Mouse (Mus musculus) G1E (cell line): ENCODE measurements at regions not wholly inside any gene's neighbourhood (a gene's known extent, or its start where the extent isn't known, plus 50 kb on each side); places are given as distances from the start of the nearest gene placed in this dataset.

Experiments used
- ATAC-seq: 2 replicates; pipeline ENCODE4 v1.8.0; 2016; ENCODE audit warnings: mild to moderate bottlenecking; ENCODE audit not compliant: insufficient number of reproducible peaks, poor library complexity, low FRiP score, severe bottlenecking; ENCODE audit errors: extremely low read depth
- DNase-seq: peaks from one replicate; pipeline ENCODE4 v3.0.0; 2012; ENCODE audit warnings: low spot score
- H3K27me3 ChIP-seq: 2 replicates; pipeline ENCODE4 v1.6.1; 2012; ENCODE audit warnings: mild to moderate bottlenecking, low read length, inconsistent platforms; ENCODE audit not compliant: insufficient read depth
- H3K36me3 ChIP-seq: replicated peaks from 2 replicates; pipeline ENCODE3; 2012; ENCODE audit warnings: mild to moderate bottlenecking, inconsistent platforms
- H3K4me1 ChIP-seq: 2 replicates; pipeline ENCODE4 v1.6.1; 2012; ENCODE audit warnings: low read depth, low read length, inconsistent platforms, mixed read lengths; ENCODE audit not compliant: insufficient read depth
- H3K4me3 ChIP-seq: 2 replicates; pipeline ENCODE4 v1.5.1; 2012; ENCODE audit warnings: low read depth, mild to moderate bottlenecking, inconsistent platforms, low read length, moderate library complexity, mixed read lengths
- H3K9me3 ChIP-seq: replicated peaks from 2 replicates; pipeline ENCODE4 v1.6.1; 2012; ENCODE audit warnings: inconsistent platforms
- CTCF ChIP-seq: IDR thresholded peaks from 2 replicates; pipeline ENCODE4 v1.5.1; 2012; ENCODE audit warnings: low read depth, low read length, inconsistent platforms, mixed read lengths
- GATA1 ChIP-seq: IDR thresholded peaks from 2 replicates; pipeline ENCODE4 v1.6.1; 2012; ENCODE audit warnings: borderline replicate concordance, low read length, inconsistent platforms, mixed read lengths
- GATA2 ChIP-seq: IDR thresholded peaks from 2 replicates; pipeline ENCODE4 v1.6.1; 2012; ENCODE audit warnings: low read depth, low read length, inconsistent platforms, borderline replicate concordance
- POLR2AphosphoS5 ChIP-seq: IDR thresholded peaks from 2 replicates; pipeline ENCODE4 v1.6.1; 2012; ENCODE audit warnings: low read depth, low read length, inconsistent platforms; ENCODE audit not compliant: insufficient replicate concordance
- TAL1 ChIP-seq: conservative IDR thresholded peaks from 2 replicates; pipeline ENCODE4 v1.6.1; 2012; ENCODE audit warnings: low read depth, low read length, inconsistent platforms, mixed read lengths

DNA sequence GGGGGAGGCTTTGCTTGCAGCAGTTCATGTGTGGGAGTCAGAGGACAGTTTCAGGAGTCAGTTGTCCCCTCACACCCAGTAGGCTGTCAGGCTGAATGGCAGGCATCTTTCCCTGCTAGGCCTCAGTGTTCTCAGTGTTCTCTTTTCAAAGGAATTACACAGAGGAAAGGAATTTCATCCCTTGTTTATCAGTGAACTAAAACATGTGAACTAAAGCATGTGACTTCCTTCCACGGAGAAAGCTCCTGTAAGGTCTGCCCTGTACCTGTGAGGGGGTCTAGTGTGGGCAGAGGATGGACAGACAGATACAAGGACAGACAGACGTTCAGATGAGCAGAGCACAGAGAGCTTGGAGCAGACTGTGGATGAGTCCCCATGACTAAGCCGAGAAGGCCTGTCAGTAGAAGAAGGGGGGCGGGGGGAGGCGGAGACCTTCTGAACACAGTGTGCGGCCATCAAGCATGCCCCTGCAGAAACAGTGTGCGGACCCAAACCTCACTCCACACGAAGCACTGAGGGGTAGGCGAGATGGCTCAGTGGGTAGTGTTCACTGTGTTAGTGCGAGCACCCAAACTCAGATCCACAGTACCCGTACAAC lies 111.1 kb upstream of the Tmem189 start:
- no peak for DNase-seq
- TF ChIP-seq GATA1 (no peak), TAL1 (no peak), CTCF (no peak), POLR2AphosphoS5 (no peak), GATA2 (no peak)
- H3K36me3 ChIP-seq = no peaks in the 10 kb centered on the region
- H3K4me3 ChIP-seq = no peak overlapping the region; the same call in 1 of the 2 replicates
- H3K27me3 ChIP-seq = peaks cover 41% of the 10 kb centered on the region
- ATAC-seq = 0 out of 2 replicates have a peak, but pooled peaks have one; percentile 4
- peaks cover 47% of the 10 kb centered on the region for H3K4me1 ChIP-seq
- H3K9me3 ChIP-seq = peaks cover 3% of the 10 kb centered on the region; the same call in 1 of the 2 replicates

DNA sequence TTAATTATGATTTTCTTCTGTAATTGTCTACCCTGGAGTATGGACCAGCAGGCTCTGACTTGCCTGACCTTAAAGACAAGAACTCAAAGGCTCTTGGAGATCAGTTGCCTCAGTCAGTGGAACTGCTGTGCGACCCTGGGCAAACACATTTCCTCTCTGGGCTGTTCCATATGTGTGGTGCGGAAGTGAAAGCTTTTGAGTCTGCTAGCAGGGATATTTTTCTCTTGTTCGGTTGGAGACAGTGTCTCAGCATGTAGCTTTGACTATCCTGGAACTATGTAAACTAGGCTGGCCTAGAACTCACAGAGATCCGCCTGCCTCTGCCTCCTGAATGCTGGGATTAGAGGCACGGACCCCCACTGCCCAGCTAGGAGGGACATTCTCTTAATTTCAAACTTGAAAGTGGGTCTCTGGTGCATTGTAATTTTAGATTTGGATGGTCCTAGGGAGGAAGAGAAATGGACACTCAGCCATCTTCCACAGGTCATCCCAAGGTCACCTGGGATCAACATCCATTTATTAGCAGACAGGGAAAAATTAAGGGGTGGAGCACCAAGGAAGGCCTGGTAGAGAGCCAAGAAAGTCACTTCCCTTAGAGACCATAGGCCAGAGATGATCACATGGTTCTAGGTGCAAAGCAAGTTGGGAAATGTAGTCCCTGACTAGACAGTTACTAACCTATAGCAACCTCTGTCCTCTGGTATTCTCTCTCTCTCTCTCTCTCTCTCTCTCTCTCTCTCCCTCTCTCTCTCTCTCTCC lies 110.2 kb upstream of the Tmem189 start:
- Histone ChIP-seq H3K27me3 (peaks cover 39% of the 10 kb centered on the region), H3K4me3 (no peak overlapping the region), H3K4me1 (peaks cover 46% of the 10 kb centered on the region), H3K36me3 (no peaks in the 10 kb centered on the region), H3K9me3 (peaks cover 3% of the 10 kb centered on the region; the same call in 1 of the 2 replicates)
- ATAC-seq = peak; percentile 78
- TF ChIP-seq CTCF = no peak
- no peak for TF ChIP-seq GATA2
- no peak for TF ChIP-seq POLR2AphosphoS5
- no peak for TF ChIP-seq TAL1
- no peak for TF ChIP-seq GATA1
- DNase-seq = peak; percentile 80

DNA sequence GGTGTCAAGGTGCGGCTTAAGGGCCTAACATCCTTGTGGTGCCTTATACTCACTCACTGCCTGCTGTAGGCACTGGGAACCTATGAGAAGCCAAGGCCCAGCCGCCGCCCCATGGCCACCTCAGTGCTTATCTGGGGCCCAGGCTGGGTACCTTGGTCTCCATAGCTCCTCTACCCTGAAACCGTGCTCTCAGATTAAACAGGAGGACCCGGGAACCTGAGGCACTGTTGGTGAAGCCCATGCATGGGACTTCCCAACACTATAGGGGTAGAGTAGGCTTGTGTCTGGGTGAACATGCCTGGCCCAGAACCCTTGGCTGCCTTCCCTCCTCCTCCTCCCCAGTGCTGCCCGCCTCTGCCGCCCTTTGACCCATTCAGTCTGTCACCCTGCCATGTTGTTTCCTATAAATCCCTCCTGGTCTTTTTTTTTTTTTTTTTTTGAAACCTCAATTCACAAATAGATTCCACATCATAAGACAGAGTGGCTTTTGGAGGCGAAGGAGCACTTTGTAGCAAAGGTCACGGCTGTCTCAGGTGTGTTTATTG lies 109.4 kb upstream of the Tmem189 start:
- Histone ChIP-seq H3K9me3 (peaks cover 3% of the 10 kb centered on the region; the same call in 1 of the 2 replicates), H3K4me3 (no peak overlapping the region), H3K27me3 (peaks cover 39% of the 10 kb centered on the region), H3K36me3 (no peaks in the 10 kb centered on the region), H3K4me1 (peaks cover 46% of the 10 kb centered on the region)
- DNase-seq (no peak), ATAC-seq (no peak)
- no peak for TF ChIP-seq TAL1
- no peak for TF ChIP-seq POLR2AphosphoS5
- TF ChIP-seq CTCF = no peak
- TF ChIP-seq GATA1 = no peak
- no peak for TF ChIP-seq GATA2

GRCm38 (mm10) chr2:167798076-167798782 lies 108.6 kb upstream of the Tmem189 start:
- DNase-seq (no peak), ATAC-seq (no peak)
- H3K27me3 ChIP-seq = peaks cover 37% of the 10 kb centered on the region
- H3K36me3 ChIP-seq = no peaks in the 10 kb centered on the region
- no peak for TF ChIP-seq POLR2AphosphoS5
- no peak overlapping the region for H3K4me3 ChIP-seq
- peaks cover 3% of the 10 kb centered on the region; the same call in 1 of the 2 replicates for H3K9me3 ChIP-seq
- peaks cover 50% of the 10 kb centered on the region for H3K4me1 ChIP-seq

GRCm38 (mm10) chr2:167795491-167795890 lies 105.9 kb upstream of the Tmem189 start:
- Histone ChIP-seq H3K9me3 (no peaks in the 10 kb centered on the region), H3K27me3 (peaks cover 55% of the 10 kb centered on the region), H3K4me3 (no peak overlapping the region), H3K36me3 (no peaks in the 10 kb centered on the region), H3K4me1 (peaks cover 33% of the 10 kb centered on the region)
- no peak for DNase-seq
- ATAC-seq = no peak
- no peak for TF ChIP-seq CTCF
- TF ChIP-seq GATA2 = no peak
- TF ChIP-seq TAL1 = no peak
- no peak for TF ChIP-seq POLR2AphosphoS5
- TF ChIP-seq GATA1 = no peak

DNA sequence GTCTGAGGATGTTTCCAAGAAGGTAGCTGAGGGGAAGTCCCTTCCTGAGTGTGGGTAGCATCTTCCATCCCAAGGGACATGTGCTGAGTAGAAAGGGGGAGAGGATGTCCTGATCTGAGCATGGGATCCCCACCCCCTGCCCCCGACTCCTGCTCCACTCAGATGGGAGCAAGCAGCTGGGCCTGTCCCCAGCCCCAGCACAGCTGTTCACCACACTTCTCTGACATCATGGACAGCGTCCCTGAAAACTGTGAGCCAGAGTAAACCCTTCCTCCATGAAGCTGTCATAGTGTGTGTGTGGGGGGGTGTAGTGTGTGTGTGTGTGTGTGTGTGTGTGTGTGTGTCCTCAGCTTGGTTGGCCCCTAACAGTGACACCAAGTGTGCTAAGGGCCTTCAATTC lies 104.3 kb upstream of the Tmem189 start:
- ATAC-seq (no peak), DNase-seq (no peak)
- Histone ChIP-seq H3K4me1 (peaks cover 19% of the 10 kb centered on the region), H3K4me3 (no peak overlapping the region), H3K27me3 (peaks cover 66% of the 10 kb centered on the region), H3K36me3 (no peaks in the 10 kb centered on the region), H3K9me3 (no peaks in the 10 kb centered on the region)
- TF ChIP-seq POLR2AphosphoS5 (no peak), GATA1 (no peak)
